Mouse (Mus musculus) stomach, postnatal 0 days (tissue): ENCODE results near the gene Aebp1.

ENCODE experiments used
- CTCF ChIP-seq: IDR thresholded peaks from 2 replicates; pipeline ENCODE4 v1.5.1; 2016; ENCODE audit warnings: antibody characterized with exemption, low read depth, mild to moderate bottlenecking, moderate library complexity
- EP300 ChIP-seq: optimal IDR thresholded peaks from 2 replicates; pipeline ENCODE3; 2016; ENCODE audit warnings: antibody characterized with exemption

DNA sequence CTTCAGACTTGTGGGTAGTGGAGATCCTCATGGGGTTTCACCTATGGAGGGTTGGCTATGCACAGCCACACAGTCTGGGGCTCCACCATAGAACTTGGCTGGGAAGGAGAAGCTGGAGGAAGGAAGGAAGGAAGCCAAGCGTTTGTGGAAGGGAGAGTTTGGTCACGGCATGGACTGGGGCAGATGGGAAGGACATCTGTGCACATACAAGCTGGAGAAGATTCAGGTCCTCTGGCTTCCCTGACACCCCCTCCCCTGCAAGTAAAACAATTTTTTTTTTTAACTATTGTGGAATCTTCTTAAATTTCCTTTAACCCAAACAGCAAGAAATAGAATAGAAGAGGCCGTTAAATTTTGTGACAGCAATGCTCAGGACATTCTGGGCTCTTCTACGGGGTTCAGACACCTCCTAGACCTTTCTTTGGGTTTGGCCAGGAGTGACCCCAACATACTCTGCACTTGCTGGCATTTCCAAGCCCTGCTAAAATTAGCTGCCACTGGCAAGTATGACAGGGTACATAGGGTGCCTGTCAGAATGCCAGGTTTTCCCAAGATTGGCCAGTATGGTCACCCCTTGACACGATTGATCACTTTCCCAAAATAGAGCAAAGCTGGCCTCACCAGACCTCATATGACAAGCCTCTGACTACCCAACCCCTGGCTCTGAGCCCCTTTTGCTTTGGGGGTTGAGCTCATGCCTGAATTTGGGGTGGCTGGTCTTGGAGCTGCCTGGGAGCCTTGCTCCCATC is 53.9 kb downstream of the Aebp1 start:
- TF ChIP-seq CTCF (no peak), EP300 (no peak)
